Mouse (Mus musculus): ENCODE results near the gene Rhd.

Gene Rhd

GRCm38 (mm10) chr4:134929536-134929935 is 65.2 kb downstream of the Rhd start:
- DNase-seq (ENCODE audit: extremely low read depth, low read depth, low spot score), result no peak

GRCm38 (mm10) chr4:134930190-134930589 is 65.9 kb downstream of the Rhd start:
- no peak for DNase-seq (ENCODE audit: extremely low read depth, low read depth, low spot score)

- DNase-seq (ENCODE audit: extremely low read depth, low read depth, low spot score), result no peak
Observed at GRCm38 (mm10) chr4:134930684-134931481, 66.5 kb downstream of the Rhd start, which contains the start of gene Syf2. Syf2 (plus strand) TSS chr4:134930898.

GRCm38 (mm10) chr4:134937240-134938176 is 73.2 kb downstream of the Rhd start:
- DNase-seq (ENCODE audit: extremely low read depth, low read depth, low spot score), result no peak

GRCm38 (mm10) chr4:134939900-134940299 is 75.6 kb downstream of the Rhd start:
- DNase-seq (ENCODE audit: extremely low read depth, low read depth, low spot score), result no peak

- no peak for DNase-seq (ENCODE audit: extremely low read depth, low read depth, low spot score)
Observed at GRCm38 (mm10) chr4:134943758-134944538, 79.6 kb downstream of the Rhd start.
